Mouse (Mus musculus) neutrophil, adult 5-6 weeks (primary cell): ENCODE results near the gene 4930442H23Rik. TPM values are rescaled to one million over a fixed set of nuclear protein-coding genes. Genes with fewer than 3 reads are reported as not detected.
"Not testable (repeated sequence)": the region's sequence is repeated elsewhere in the genome, so short reads cannot be mapped to it uniquely, and the experiment has no call there.

ENCODE experiments used
- ATAC-seq: fragments of 151-379, 151-347 bp; 2 replicates; pipeline ENCODE4 v1.8.0; 2017; ENCODE audit warnings: mild to moderate bottlenecking, moderate TSS enrichment; ENCODE audit not compliant: insufficient number of reproducible peaks, poor library complexity, low FRiP score, severe bottlenecking; ENCODE audit errors: extremely low read depth
- total RNA-seq: library from RNA; stranded (forward); fragments of 200-1000 nt; gene quantifications from 2 replicates; pipeline ENCODE4 v1.2.3, GENCODE M21; 2017

The 4930442H23Rik gene
- total RNA-seq, 1 experiment from 2014 or later: not detected

- ATAC-seq: no peak
These were observed 4.0 kb downstream of the 4930442H23Rik start for GRCm38 (mm10) chr10:81179451-81180342.

GRCm38 (mm10) chr10:81178927-81179326 lies 4.7 kb downstream of the 4930442H23Rik start:
- ATAC-seq: no peak

- ATAC-seq: no peak
These were observed 5.5 kb downstream of the 4930442H23Rik start for GRCm38 (mm10) chr10:81177958-81178712.

- no peak for ATAC-seq
These were observed 6.1 kb downstream of the 4930442H23Rik start for GRCm38 (mm10) chr10:81177491-81177925.

GRCm38 (mm10) chr10:81176466-81177271 lies 7.0 kb downstream of the 4930442H23Rik start, which contains the start of gene Eef2:
Gene Eef2, plus strand, starts transcription at chr10:81176631.
- ATAC-seq: peak; percentile 43

- ATAC-seq: no peak
These were observed 7.6 kb downstream of the 4930442H23Rik start for GRCm38 (mm10) chr10:81175936-81176465.

GRCm38 (mm10) chr10:81175345-81175701 lies 8.3 kb downstream of the 4930442H23Rik start:
- not testable (repeated sequence) for ATAC-seq

GRCm38 (mm10) chr10:81174617-81175344 lies 8.9 kb downstream of the 4930442H23Rik start:
- ATAC-seq: peak; percentile 66

- ATAC-seq: peak; percentile 20; the same call in 1 of the 2 replicates
These were observed 10.5 kb downstream of the 4930442H23Rik start for GRCm38 (mm10) chr10:81173132-81173531.

- ATAC-seq: peak; percentile 24
These were observed 14.2 kb downstream of the 4930442H23Rik start for GRCm38 (mm10) chr10:81169411-81169900.

- peak; percentile 40; the same call in 1 of the 2 replicates for ATAC-seq
These were observed 15.0 kb downstream of the 4930442H23Rik start for GRCm38 (mm10) chr10:81168521-81169244.

GRCm38 (mm10) chr10:81168087-81168431 lies 15.6 kb downstream of the 4930442H23Rik start:
- no peak for ATAC-seq

- peak; percentile 89 for ATAC-seq
These were observed 16.2 kb downstream of the 4930442H23Rik start, which contains the start of gene Pias4 for GRCm38 (mm10) chr10:81167200-81168086. Gene Pias4, minus strand, starts transcription at chr10:81167923.

GRCm38 (mm10) chr10:81165118-81165517 lies 18.5 kb downstream of the 4930442H23Rik start:
- no peak for ATAC-seq

GRCm38 (mm10) chr10:81162318-81162652 lies 21.4 kb downstream of the 4930442H23Rik start:
- ATAC-seq: peak; percentile 31

- peak; percentile 70 for ATAC-seq
These were observed 21.9 kb downstream of the 4930442H23Rik start for GRCm38 (mm10) chr10:81161602-81162317.
